Mouse (Mus musculus) embryonic facial prominence, embryonic 14.5 days (tissue): ENCODE data around the gene A530084C06Rik. TPM values are rescaled to one million over a fixed set of nuclear protein-coding genes. Genes with fewer than 3 reads are reported as not detected.
A peak's percentile ranks its signal among the peaks of the same experiment; 100 is the strongest.

Experiments
- ATAC-seq: fragments of 200-750 bp; cut with Nextera tagmentation; 2 replicates; pipeline ENCODE4 v1.8.0; 2017; ENCODE audit warnings: low read depth, moderate number of reproducible peaks, moderate TSS enrichment
- DNase-seq: peaks from one replicate; pipeline ENCODE4 v3.0.0-alpha.2; 2015; ENCODE audit warnings: low spot score
- H3K27ac ChIP-seq: fragments of 300-500 bp; sonication (generic); replicated peaks from 2 replicates; pipeline ENCODE4 v1.5.1; 2014; ENCODE audit warnings: low read depth, mild to moderate bottlenecking, low read length, moderate library complexity
- H3K27me3 ChIP-seq: fragments of 300-500 bp; sonication (generic); replicated peaks from 2 replicates; pipeline ENCODE4 v1.6.1; 2014; ENCODE audit warnings: low read length; ENCODE audit not compliant: control insufficient read depth, insufficient read depth
- H3K36me3 ChIP-seq: fragments of 300-500 bp; sonication (generic); 2 replicates; pipeline ENCODE4 v1.6.1; 2014; ENCODE audit warnings: low read length, mixed read lengths; ENCODE audit not compliant: control insufficient read depth, insufficient read depth
- H3K4me1 ChIP-seq: fragments of 300-500 bp; sonication (generic); 2 replicates; pipeline ENCODE4 v1.6.1; 2014; ENCODE audit warnings: antibody characterized with exemption, low read length; ENCODE audit not compliant: control insufficient read depth, insufficient read depth
- H3K4me2 ChIP-seq: fragments of 300-500 bp; sonication (generic); 2 replicates; pipeline ENCODE4 v1.6.1; 2014; ENCODE audit warnings: low read depth, mild to moderate bottlenecking, low read length, moderate library complexity, mixed read lengths
- H3K4me3 ChIP-seq: fragments of 300-500 bp; sonication (generic); 2 replicates; pipeline ENCODE4 v1.5.1; 2014; ENCODE audit warnings: low read depth, mild to moderate bottlenecking, low read length
- H3K9ac ChIP-seq: fragments of 300-500 bp; sonication (generic); 2 replicates; pipeline ENCODE4 v1.6.1; 2014; ENCODE audit warnings: low read depth, mild to moderate bottlenecking, low read length, moderate library complexity, mixed read lengths
- H3K9me3 ChIP-seq: fragments of 300-500 bp; sonication (generic); 2 replicates; pipeline ENCODE4 v1.6.1; 2016; ENCODE audit warnings: low read length; ENCODE audit not compliant: control insufficient read depth
- WGBS: fragments of 180-500 bp; shearing (Covaris S2); extraction: QIAGEN DNeasy Blood & Tissue Kit; methylation state at CpG from one replicate; pipeline ENCODE4 v1.1.7; 2014; 5-methylcytosine and 5-hydroxymethylcytosine counted together
- polyA plus RNA-seq: library from polyadenylated mRNA; unstranded; fragments of >200 nt; fragmentation: Nextera tagmentation; extraction: Ambion mirVana; gene quantifications from 2 replicates; pipeline ENCODE4 v1.2.1, GENCODE M21; 2014

A530084C06Rik gene
- not detected in 2 replicates for polyA plus RNA-seq

DNA sequence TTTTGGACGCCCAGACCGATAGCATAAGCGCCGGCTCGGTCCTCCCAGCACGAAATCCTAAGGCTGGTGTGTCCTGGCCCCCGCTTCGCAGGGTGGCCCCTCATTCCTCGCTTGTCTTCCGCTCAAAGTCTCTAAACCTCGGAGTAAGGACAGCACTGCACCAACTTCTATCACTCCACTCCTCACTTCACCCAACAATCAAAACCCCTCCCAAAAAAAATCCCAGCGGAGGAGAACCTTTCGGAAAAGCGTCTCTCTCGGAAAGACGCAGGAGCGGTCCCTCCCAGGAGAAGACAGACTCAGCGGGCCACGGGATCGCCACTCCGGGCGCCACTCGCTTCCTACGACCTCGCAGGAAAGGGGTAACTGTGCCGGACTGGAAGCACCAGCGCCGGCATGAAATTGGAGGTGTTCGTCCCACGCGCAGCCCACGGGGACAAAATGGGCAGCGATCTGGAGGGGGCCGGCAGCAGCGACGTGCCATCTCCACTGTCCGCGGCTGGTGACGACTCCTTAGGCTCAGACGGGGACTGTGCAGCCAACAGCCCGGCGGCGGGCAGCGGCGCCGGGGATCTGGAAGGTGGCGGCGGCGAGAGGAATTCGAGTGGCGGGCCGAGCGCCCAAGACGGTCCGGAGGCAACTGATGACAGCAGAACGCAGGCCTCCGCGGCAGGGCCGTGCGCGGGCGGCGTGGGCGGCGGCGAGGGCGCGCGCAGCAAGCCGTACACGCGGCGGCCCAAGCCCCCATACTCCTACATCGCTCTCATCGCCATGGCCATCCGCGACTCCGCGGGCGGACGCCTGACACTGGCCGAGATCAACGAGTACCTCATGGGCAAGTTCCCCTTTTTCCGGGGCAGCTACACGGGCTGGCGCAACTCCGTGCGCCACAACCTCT is at the start of gene A530084C06Rik:
A530084C06Rik (minus strand) TSS at position 813 of the 898 bp plus-strand sequence.
- Histone ChIP-seq H3K4me1 (peaks cover 21% of the 10 kb centered on the region; the same call in 1 of the 2 replicates), H3K9ac (peak within 1 kb of the TSS; percentile 67), H3K4me2 (peak within 1 kb of the TSS; percentile 99), H3K9me3 (no peaks in the 10 kb centered on the region), H3K4me3 (peak within 1 kb of the TSS; percentile 64), H3K27me3 (peaks cover 93% of the 10 kb centered on the region), H3K27ac (no peak within 1 kb of the TSS), H3K36me3 (no peaks in the 10 kb centered on the region)
- ATAC-seq (peak; percentile 20; the same call in 1 of the 2 replicates), DNase-seq (peak; percentile 17)
- under 1% methylated on average over 51 of the region's 88 CpGs for WGBS

DNA sequence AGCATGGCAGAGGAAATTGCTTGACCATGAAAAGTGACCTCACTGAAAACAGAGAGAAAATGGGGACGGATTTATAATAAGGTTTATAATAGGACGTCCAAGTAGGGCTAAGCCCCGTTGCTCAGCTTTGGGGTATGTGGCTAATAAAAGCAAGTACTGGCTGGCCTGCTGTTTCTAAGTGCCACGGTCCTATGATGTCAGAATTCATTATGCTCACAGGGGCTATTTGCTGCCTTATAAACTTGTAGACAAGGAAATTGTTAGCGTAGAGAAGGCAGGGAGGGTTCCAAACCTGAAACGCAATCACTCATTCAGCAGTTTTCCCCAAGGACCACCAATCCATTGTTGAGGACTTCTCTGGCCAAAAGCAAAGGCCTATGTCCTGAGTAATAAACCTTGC is 44.8 kb upstream of the A530084C06Rik start:
- Histone ChIP-seq H3K4me2 (no peak overlapping the region), H3K9ac (no peak overlapping the region), H3K27ac (no peak overlapping the region), H3K9me3 (no peaks in the 10 kb centered on the region), H3K4me1 (no peaks in the 10 kb centered on the region), H3K4me3 (no peak overlapping the region), H3K36me3 (no peaks in the 10 kb centered on the region), H3K27me3 (no peaks in the 10 kb centered on the region; the same call in 1 of the 2 replicates)
- 50% methylated on average over 6 of the region's 6 CpGs for WGBS
- ATAC-seq (no peak), DNase-seq (no peak)

- ATAC-seq (no peak), DNase-seq (no peak)
- H3K9me3 ChIP-seq = no peaks in the 10 kb centered on the region
- no peak overlapping the region for H3K27ac ChIP-seq
- H3K4me3 ChIP-seq = no peak overlapping the region
- no peak overlapping the region for H3K4me2 ChIP-seq
- H3K9ac ChIP-seq = no peak overlapping the region
- 68% methylated on average over 5 of the region's 5 CpGs for WGBS
- H3K4me1 ChIP-seq = no peaks in the 10 kb centered on the region
- H3K27me3 ChIP-seq = no peaks in the 10 kb centered on the region
- no peaks in the 10 kb centered on the region for H3K36me3 ChIP-seq
Observed at GRCm38 (mm10) chr13:31599576-31599975, 40.4 kb upstream of the A530084C06Rik start.

DNA sequence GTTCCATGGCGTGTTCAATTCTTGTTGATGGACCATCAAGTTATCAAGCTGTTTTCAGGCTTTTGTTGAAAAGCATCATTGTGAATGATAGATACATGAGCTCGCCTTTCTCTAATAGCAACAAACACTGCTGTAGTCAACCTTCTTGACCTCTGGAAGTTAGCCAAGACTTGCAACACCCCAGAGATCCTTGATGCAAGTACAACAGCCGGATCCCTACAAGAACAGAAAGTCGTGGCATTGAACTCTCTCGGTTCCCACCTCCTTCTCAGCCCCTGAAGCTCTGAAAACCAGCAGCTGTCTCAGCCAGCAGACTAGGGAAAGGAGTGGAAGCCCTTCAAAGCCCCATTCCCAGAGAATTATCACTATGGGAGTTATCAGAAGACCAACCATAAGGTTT is 28.2 kb upstream of the A530084C06Rik start:
- H3K27ac ChIP-seq = no peak overlapping the region
- DNase-seq (no peak), ATAC-seq (no peak)

GRCm38 (mm10) chr13:31579866-31580265 is 20.7 kb upstream of the A530084C06Rik start:
- DNase-seq = no peak
- H3K4me2 ChIP-seq = no peak overlapping the region
- no peak overlapping the region for H3K9ac ChIP-seq
- no peaks in the 10 kb centered on the region for H3K4me1 ChIP-seq
- H3K4me3 ChIP-seq = no peak overlapping the region
- H3K36me3 ChIP-seq = no peaks in the 10 kb centered on the region
- 58% methylated on average over 9 of the region's 9 CpGs for WGBS
- no peaks in the 10 kb centered on the region for H3K27me3 ChIP-seq
- no peak overlapping the region for H3K27ac ChIP-seq
- no peaks in the 10 kb centered on the region for H3K9me3 ChIP-seq
- 0 out of 2 replicates have a peak, but pooled peaks have one; percentile 68 for ATAC-seq

More for the DNA sequence above, 28.2 kb upstream of the A530084C06Rik start:
- Histone ChIP-seq H3K4me2 (no peak overlapping the region), H3K9ac (no peak overlapping the region), H3K9me3 (0 out of 2 replicates have a peak, but pooled peaks cover 4% of the 10 kb centered on the region), H3K36me3 (no peaks in the 10 kb centered on the region), H3K27me3 (0 out of 2 replicates have a peak, but pooled peaks cover 3% of the 10 kb centered on the region), H3K4me3 (no peak overlapping the region), H3K4me1 (no peaks in the 10 kb centered on the region)
- 75% methylated on average over 5 of the region's 5 CpGs for WGBS

GRCm38 (mm10) chr13:31578389-31578788 is 19.3 kb upstream of the A530084C06Rik start:
- H3K36me3 ChIP-seq = no peaks in the 10 kb centered on the region
- H3K4me2 ChIP-seq = no peak overlapping the region
- H3K9me3 ChIP-seq = no peaks in the 10 kb centered on the region
- H3K4me3 ChIP-seq = no peak overlapping the region
- no peak overlapping the region for H3K27ac ChIP-seq
- H3K27me3 ChIP-seq = no peaks in the 10 kb centered on the region
- H3K9ac ChIP-seq = no peak overlapping the region
- 41% methylated on average over 10 of the region's 10 CpGs for WGBS
- H3K4me1 ChIP-seq = no peaks in the 10 kb centered on the region
- DNase-seq (peak; percentile 39), ATAC-seq (no peak)

DNA sequence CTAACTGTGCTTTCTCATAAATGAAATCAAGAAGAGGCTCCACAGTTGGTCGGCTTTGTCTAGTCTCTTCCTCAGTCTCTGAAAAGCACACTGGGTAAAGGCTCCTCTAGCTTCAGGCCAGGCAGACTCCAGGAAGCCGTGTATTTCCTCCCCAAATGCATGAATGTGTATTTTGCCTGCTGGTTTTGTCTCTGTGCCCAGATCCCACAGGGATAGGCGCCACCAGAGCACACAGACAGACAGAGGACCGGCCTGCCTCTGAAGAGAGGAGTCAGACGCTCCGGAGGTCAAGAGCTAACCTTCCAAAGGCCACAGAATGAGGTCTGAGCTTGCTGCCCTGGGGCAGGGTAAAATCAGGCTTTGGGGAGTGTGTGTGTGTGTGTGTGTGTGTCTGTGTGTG is 18.4 kb upstream of the A530084C06Rik start:
- H3K27ac ChIP-seq = no peak overlapping the region
- H3K4me1 ChIP-seq = no peaks in the 10 kb centered on the region
- H3K9ac ChIP-seq = no peak overlapping the region
- H3K4me3 ChIP-seq = no peak overlapping the region
- no peaks in the 10 kb centered on the region for H3K27me3 ChIP-seq
- no peak overlapping the region for H3K4me2 ChIP-seq
- no peaks in the 10 kb centered on the region for H3K9me3 ChIP-seq
- no peaks in the 10 kb centered on the region for H3K36me3 ChIP-seq
- no peak for DNase-seq
- ATAC-seq = no peak
- WGBS = 17% methylated on average over 6 of the region's 6 CpGs

DNA sequence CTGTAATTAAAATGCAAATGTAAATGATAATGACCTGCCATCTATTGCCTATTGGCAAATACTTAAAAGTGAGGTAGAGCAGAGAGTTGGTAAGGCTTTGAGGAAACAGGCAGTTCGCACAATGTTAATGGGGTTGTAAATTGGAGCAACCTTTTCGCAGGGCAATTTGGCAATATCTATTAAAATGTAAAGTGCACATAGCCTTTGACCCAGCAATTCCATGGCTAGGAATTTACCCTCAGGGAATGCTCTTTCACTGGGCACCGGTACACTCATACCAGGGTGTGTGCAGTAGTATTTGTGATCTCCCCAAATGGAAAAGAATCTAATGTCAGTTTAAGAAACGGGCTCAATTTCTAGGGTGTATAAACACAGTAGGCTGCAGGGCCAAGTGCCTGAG is 17.6 kb upstream of the A530084C06Rik start:
- no peak overlapping the region for H3K9ac ChIP-seq
- no peaks in the 10 kb centered on the region for H3K9me3 ChIP-seq
- H3K36me3 ChIP-seq = no peaks in the 10 kb centered on the region
- no peaks in the 10 kb centered on the region for H3K4me1 ChIP-seq
- DNase-seq = no peak
- WGBS = 46% methylated on average over 4 of the region's 4 CpGs
- no peak overlapping the region for H3K4me2 ChIP-seq
- ATAC-seq = no peak
- no peak overlapping the region for H3K4me3 ChIP-seq
- no peak overlapping the region for H3K27ac ChIP-seq
- no peaks in the 10 kb centered on the region for H3K27me3 ChIP-seq
